Mouse (Mus musculus): ENCODE data around the gene Irf7. TPM values are rescaled to one million over a fixed set of nuclear protein-coding genes. Genes with fewer than 3 reads are reported as not detected.

Irf7 gene
- polyA plus RNA-seq, 1 experiment: 7.2 TPM

DNA sequence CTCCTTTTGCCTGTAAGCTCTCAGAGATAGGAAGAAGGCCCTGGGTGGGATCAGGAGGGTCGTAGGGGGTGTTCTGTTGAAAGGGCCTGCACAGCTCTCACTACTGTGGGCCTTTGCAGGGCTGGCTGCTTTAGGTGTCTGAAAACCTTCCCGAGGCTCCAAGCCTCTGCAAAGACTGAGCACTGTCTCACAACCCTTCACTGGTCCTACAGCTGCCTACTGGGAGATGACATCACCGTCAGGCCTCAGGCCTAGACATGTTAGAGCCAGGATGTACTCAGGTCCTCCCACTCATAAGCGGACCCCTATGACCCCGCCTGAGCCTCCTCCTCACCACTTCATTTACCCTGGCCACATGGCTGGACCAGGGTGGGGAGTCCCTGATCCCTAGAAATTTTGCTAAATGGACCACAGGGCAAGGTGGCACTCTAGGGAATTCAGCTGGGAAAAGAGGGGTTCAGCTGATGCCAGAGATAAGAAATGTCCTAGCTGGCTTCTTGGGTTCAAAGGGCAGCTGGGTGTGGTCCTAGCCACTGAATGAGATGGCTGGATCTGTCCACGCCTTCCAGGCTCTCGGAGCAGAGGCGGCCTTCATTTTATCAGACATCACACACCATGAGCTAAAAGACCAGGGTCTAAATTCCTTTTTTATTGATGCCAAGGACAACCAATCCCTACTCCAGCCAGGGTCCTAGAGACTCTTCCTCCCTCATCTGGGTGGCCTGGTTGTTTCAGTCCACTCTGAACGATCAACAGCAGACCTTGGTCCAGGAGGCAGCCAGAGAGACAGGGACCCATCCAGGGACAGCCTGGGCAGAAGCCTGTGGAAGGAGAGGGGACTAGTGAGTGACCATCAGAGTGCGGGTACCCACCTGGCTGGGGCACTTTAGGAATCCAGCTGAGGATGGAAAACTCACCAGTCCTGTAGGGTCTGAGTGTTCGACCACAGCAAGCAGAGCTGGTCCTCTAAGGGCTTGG lies 11.7 kb upstream of the Irf7 start:
- Histone ChIP-seq H3K4me1 (ENCODE audit: control insufficient read depth, insufficient read depth, low read length) (no peaks in the 10 kb centered on the region), H3K4me3 (ENCODE audit: insufficient read depth, low read length) (no peak overlapping the region), H3K27ac (ENCODE audit: insufficient read depth, low read length) (no peak overlapping the region)
- TF ChIP-seq POLR2A (IDR thresholded peaks at IDR 0.05; ENCODE audit: low read depth, low read length) (no peak), CTCF (IDR thresholded peaks at IDR 0.05; ENCODE audit: borderline replicate concordance, insufficient read depth, low read length) (no peak)

DNA sequence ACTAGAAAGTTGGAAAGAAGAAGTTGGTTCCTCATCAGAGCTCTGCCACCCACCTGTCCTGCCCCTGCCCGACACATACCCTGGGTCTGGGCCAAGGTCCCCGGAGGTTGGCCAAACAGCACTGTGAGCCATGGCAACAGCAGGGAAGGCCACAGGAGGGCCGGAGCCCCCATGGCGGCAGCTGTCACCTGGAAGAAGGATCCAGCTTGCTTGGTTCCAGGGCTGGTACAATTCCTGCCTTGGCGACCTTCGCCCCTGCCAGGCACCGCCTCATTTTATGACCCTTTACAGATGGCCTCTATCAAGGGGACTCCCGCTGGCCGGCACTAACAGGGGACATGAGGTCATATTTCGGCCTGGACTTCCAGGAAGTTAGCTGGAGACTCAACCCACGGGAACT lies 10.3 kb upstream of the Irf7 start, which contains the start of gene Cdhr5:
Cdhr5 (minus strand) TSS at position 241 of the 400 bp plus-strand sequence.
- Histone ChIP-seq H3K4me3 (ENCODE audit: insufficient read depth, low read length) (no peak within 1 kb of the TSS), H3K27ac (ENCODE audit: insufficient read depth, low read length) (no peak within 1 kb of the TSS), H3K4me1 (ENCODE audit: control insufficient read depth, insufficient read depth, low read length) (no peaks in the 10 kb centered on the region)
- TF ChIP-seq CTCF (IDR thresholded peaks at IDR 0.05; ENCODE audit: borderline replicate concordance, insufficient read depth, low read length) (no peak), POLR2A (IDR thresholded peaks at IDR 0.05; ENCODE audit: low read depth, low read length) (no peak)

- TF ChIP-seq CTCF (IDR thresholded peaks at IDR 0.05; ENCODE audit: borderline replicate concordance, insufficient read depth, low read length): no peak
- TF ChIP-seq POLR2A (IDR thresholded peaks at IDR 0.05; ENCODE audit: low read depth, low read length): no peak
- Histone ChIP-seq H3K4me1 (ENCODE audit: control insufficient read depth, insufficient read depth, low read length) (no peaks in the 10 kb centered on the region), H3K27ac (ENCODE audit: insufficient read depth, low read length) (no peak overlapping the region), H3K4me3 (ENCODE audit: insufficient read depth, low read length) (no peak overlapping the region)
These were observed 9.1 kb upstream of the Irf7 start for GRCm38 (mm10) chr7:141275356-141275755.

DNA sequence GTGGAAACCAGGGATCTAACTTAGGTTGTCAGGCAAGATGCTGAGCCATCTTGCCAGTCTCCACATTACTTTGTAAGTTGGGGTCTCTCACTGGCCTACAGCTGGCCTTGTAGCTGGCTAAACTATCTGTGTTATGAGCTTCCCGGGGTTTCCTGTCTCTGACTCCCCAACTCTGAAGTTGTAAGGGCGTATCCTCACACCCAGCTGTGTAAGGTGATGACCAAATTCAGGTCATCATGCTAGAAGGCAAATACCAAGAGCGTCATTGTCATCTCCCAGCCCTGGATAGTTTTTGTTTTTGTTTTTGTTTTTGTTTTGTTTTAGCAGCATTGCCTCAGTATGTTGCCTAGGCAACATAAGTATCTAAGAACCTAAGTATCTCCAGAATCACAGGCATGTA lies 4.3 kb upstream of the Irf7 start:
- TF ChIP-seq CTCF (IDR thresholded peaks at IDR 0.05; ENCODE audit: borderline replicate concordance, insufficient read depth, low read length): no peak
- TF ChIP-seq POLR2A (IDR thresholded peaks at IDR 0.05; ENCODE audit: low read depth, low read length): no peak
- Histone ChIP-seq H3K27ac (ENCODE audit: insufficient read depth, low read length) (no peak overlapping the region), H3K4me3 (ENCODE audit: insufficient read depth, low read length) (no peak overlapping the region), H3K4me1 (ENCODE audit: control insufficient read depth, insufficient read depth, low read length) (no peaks in the 10 kb centered on the region; the same call in 1 of the 2 replicates)

GRCm38 (mm10) chr7:141269273-141269545 lies 2.9 kb upstream of the Irf7 start:
- Histone ChIP-seq H3K4me3 (ENCODE audit: insufficient read depth, low read length) (no peak overlapping the region), H3K4me1 (ENCODE audit: control insufficient read depth, insufficient read depth, low read length) (no peaks in the 10 kb centered on the region; the same call in 1 of the 2 replicates), H3K27ac (ENCODE audit: insufficient read depth, low read length) (no peak overlapping the region)
- TF ChIP-seq CTCF (IDR thresholded peaks at IDR 0.05; ENCODE audit: borderline replicate concordance, insufficient read depth, low read length) (no peak), POLR2A (IDR thresholded peaks at IDR 0.05; ENCODE audit: low read depth, low read length) (no peak)

DNA sequence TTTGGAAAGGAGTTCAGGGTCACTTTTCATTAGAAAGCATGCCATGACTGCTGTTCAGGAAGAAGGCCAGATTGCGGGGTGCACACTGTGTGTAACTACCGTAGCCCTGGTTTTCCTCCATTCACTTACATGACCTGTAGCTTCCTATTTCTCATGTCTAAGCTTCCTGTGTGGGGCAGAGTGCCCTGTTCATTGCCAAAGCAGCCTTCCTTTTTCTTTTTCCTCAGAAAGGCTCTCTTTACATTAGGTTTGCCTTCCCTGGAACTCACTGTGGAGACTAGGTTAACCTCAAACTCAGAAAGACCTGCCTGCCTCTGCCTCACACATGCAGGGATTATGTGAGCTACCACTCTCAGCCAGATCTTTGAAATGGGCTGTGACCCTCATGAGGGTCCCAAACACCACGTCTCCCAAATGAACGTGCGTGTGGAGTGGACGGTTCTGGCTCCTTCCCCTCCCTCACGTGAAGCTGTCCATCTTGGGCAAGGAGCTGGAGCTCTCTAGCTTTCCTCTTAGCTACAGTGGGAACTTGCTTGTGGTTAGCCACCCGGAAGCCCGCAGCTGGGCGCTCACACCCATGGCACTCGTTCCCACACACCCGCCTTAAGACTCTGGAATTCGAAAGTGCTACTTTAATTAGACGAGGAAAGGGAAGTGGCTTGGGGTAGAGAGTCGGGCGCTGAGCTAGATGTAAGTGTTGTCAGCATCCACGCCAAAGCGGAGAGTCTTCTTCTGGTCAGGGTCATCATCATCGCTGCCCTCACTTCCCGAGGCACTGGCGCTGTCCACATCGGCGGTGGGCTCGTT lies 2.4 kb upstream of the Irf7 start:
- TF ChIP-seq CTCF (IDR thresholded peaks at IDR 0.05; ENCODE audit: borderline replicate concordance, insufficient read depth, low read length) (no peak), POLR2A (IDR thresholded peaks at IDR 0.05; ENCODE audit: low read depth, low read length) (no peak)
- no peak overlapping the region for H3K27ac ChIP-seq (ENCODE audit: insufficient read depth, low read length)
- H3K4me3 ChIP-seq (ENCODE audit: insufficient read depth, low read length): no peak overlapping the region
- no peaks in the 10 kb centered on the region; the same call in 1 of the 2 replicates for H3K4me1 ChIP-seq (ENCODE audit: control insufficient read depth, insufficient read depth, low read length)

DNA sequence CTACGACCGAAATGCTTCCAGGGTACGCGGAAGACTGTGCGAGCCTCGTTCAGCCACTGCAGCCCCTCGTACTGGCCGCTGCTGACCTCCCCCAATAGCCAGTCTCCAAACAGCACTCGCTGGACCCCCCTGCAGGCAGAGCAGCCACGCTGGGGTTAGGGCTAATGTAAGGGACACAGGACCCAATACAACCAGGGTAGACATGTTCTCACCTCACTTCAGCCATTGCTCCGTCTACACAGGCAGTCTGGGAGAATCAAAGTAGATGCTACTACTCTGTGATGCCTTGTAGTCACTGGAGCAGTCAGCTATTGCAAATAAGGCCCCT lies 906 bp downstream of the Irf7 start:
- no peak for TF ChIP-seq POLR2A (IDR thresholded peaks at IDR 0.05; ENCODE audit: low read depth, low read length)
- no peak for TF ChIP-seq CTCF (IDR thresholded peaks at IDR 0.05; ENCODE audit: borderline replicate concordance, insufficient read depth, low read length)
- Histone ChIP-seq H3K4me1 (ENCODE audit: control insufficient read depth, insufficient read depth, low read length) (no peaks in the 10 kb centered on the region; the same call in 1 of the 2 replicates), H3K27ac (ENCODE audit: insufficient read depth, low read length) (no peak overlapping the region), H3K4me3 (ENCODE audit: insufficient read depth, low read length) (peak overlapping the region; percentile 82; the same call in 1 of the 2 replicates)

GRCm38 (mm10) chr7:141264761-141265410 lies 1.4 kb downstream of the Irf7 start:
- Histone ChIP-seq H3K27ac (ENCODE audit: insufficient read depth, low read length) (no peak overlapping the region), H3K4me3 (ENCODE audit: insufficient read depth, low read length) (no peak overlapping the region), H3K4me1 (ENCODE audit: control insufficient read depth, insufficient read depth, low read length) (no peaks in the 10 kb centered on the region; the same call in 1 of the 2 replicates)
- TF ChIP-seq CTCF (IDR thresholded peaks at IDR 0.05; ENCODE audit: borderline replicate concordance, insufficient read depth, low read length) (peak; percentile 49; the same call in 1 of the 2 replicates), POLR2A (IDR thresholded peaks at IDR 0.05; ENCODE audit: low read depth, low read length) (no peak)

GRCm38 (mm10) chr7:141264041-141264700 lies 2.1 kb downstream of the Irf7 start:
- no peak for TF ChIP-seq CTCF (IDR thresholded peaks at IDR 0.05; ENCODE audit: borderline replicate concordance, insufficient read depth, low read length)
- TF ChIP-seq POLR2A (IDR thresholded peaks at IDR 0.05; ENCODE audit: low read depth, low read length): no peak
- Histone ChIP-seq H3K4me3 (ENCODE audit: insufficient read depth, low read length) (no peak overlapping the region), H3K27ac (ENCODE audit: insufficient read depth, low read length) (no peak overlapping the region), H3K4me1 (ENCODE audit: control insufficient read depth, insufficient read depth, low read length) (no peaks in the 10 kb centered on the region; the same call in 1 of the 2 replicates)
